Mouse (Mus musculus) E14TG2a.4 (cell line): Measurements from ENCODE around the gene Cops7a.

Experiments used
- CTCF ChIP-seq: conservative IDR thresholded peaks from 2 replicates; pipeline ENCODE4 v1.5.1; 2014; ENCODE audit warnings: low read length
- NANOG ChIP-seq: IDR thresholded peaks from 2 replicates; pipeline ENCODE4 v1.6.1; 2014; ENCODE audit warnings: borderline replicate concordance, low read length, mixed read lengths
- POU5F1 ChIP-seq: IDR thresholded peaks from 2 replicates; pipeline ENCODE4 v1.6.1; 2014; ENCODE audit warnings: low read length, borderline replicate concordance

- TF ChIP-seq CTCF (no peak), NANOG (no peak), POU5F1 (no peak)
Observed at GRCm38 (mm10) chr6:125009129-125009180, 43.6 kb upstream of the Cops7a start, which contains the start of gene Zfp384.
